Comparison of ENCODE assay signal across 18 mouse cellular contexts in the genomic region with DNA sequence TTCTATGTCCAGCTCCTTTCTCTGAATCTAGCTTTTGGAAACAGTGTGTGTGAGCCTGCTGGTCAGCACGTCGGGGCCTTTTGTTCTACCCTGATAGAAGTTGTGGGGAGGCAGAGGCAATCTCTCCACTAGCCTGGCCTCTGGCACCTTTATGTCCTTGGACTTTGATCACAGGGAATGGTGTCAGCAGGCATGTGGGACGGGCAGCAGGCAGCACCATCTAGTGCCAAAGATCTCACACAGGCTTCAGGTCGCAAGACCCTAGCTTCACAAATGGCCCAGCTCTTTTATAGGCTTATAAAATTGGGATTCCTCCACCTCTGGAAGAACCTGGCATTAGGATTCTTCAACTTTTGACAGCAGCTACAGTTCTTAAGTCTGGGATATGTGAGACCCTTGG. TPM values are rescaled to one million over a fixed set of nuclear protein-coding genes. Genes with fewer than 3 reads are reported as not detected.
DNase-seq lines count a peak whose midpoint lies in the region; ATAC-seq and TF ChIP-seq lines count a peak whose summit lies in the region.
"Had no signal": no experiment of that assay in that cellular context is flagged by ENCODE, and none has a peak within 500 bp of the region (broad histone marks: within the 10 kb centered on the region; RNA-seq: fewer than 3 reads in every experiment).

No protein-coding gene starts in this region.

- H3K36me3 ChIP-seq in kidney, embryonic 15.5 days, result no peaks in the 10 kb centered on the region
- H3K36me3 ChIP-seq in heart, postnatal 0 days (replicated peaks; ENCODE audit: control insufficient read depth, insufficient read depth, low read length), result no peaks in the 10 kb centered on the region
- H3K36me3 ChIP-seq: forebrain, embryonic 10.5 days; hindbrain, embryonic 15.5 days; limb, embryonic 12.5 days; liver, embryonic 15.5 days had no signal

- no peaks in the 10 kb centered on the region for H3K9me3 ChIP-seq in kidney, embryonic 15.5 days (replicated peaks)
- no peaks in the 10 kb centered on the region for H3K9me3 ChIP-seq in heart, postnatal 0 days (replicated peaks; ENCODE audit: control insufficient read depth, low read length)
- H3K9me3 ChIP-seq: forebrain, embryonic 10.5 days; hindbrain, embryonic 15.5 days; liver, embryonic 15.5 days had no signal

- no peaks in the 10 kb centered on the region for H3K4me1 ChIP-seq in kidney, embryonic 15.5 days
- H3K4me1 ChIP-seq in heart, postnatal 0 days (ENCODE audit: control insufficient read depth, insufficient read depth), result no peaks in the 10 kb centered on the region
- H3K4me1 ChIP-seq: hindbrain, embryonic 15.5 days; limb, embryonic 12.5 days had no signal

- no peak for TF ChIP-seq EP300 in heart, postnatal 0 days (IDR thresholded peaks at IDR 0.05; ENCODE audit: low read depth)

- no peaks in the 10 kb centered on the region for H3K27me3 ChIP-seq in kidney, embryonic 15.5 days
- H3K27me3 ChIP-seq in heart, postnatal 0 days (ENCODE audit: control insufficient read depth, insufficient read depth, low read length), result no peaks in the 10 kb centered on the region
- H3K27me3 ChIP-seq: hindbrain, embryonic 15.5 days; limb, embryonic 12.5 days; liver, embryonic 15.5 days had no signal

- H3K4me2 ChIP-seq in kidney, embryonic 15.5 days, result no peak overlapping the region
- no peak overlapping the region for H3K4me2 ChIP-seq in heart, postnatal 0 days (ENCODE audit: low read depth, low read length)
- H3K4me2 ChIP-seq: hindbrain, embryonic 15.5 days; limb, embryonic 12.5 days; liver, embryonic 15.5 days; midbrain, embryonic 11.5 days had no signal

- ATAC-seq in kidney, embryonic 15.5 days (replicated peaks; ENCODE audit: low FRiP score), result no peak
- peak; percentile 64; the same call in 1 of the 2 replicates for ATAC-seq in heart, postnatal 0 days (ENCODE audit: insufficient read depth, low read depth)
- ATAC-seq: forebrain, postnatal 0 days; lung, postnatal 0 days had no signal

- DNase-seq in heart, adult 18-20 months, result peak; percentile 14 to 38
- no peak for DNase-seq in heart, postnatal 25 days (ENCODE audit: low spot score)
- peak; percentile 28 for DNase-seq in kidney, adult 9 months
- peak; percentile 46 for DNase-seq in heart, postnatal 0 days (ENCODE audit: low spot score)
- DNase-seq in kidney, postnatal 36 days, result peak; percentile 16 to 24
- no peak for DNase-seq in layer of hippocampus, adult 2 months (ENCODE audit: low spot score in 2 of 2)
- no peak for DNase-seq in thymus, postnatal 0 days (ENCODE audit: low spot score)
- DNase-seq: B cell, adult 2 months; forebrain, postnatal 0 days; gastrocnemius, adult 2 months; thymus, postnatal 14 days had no signal

- no peak overlapping the region for H3K27ac ChIP-seq in kidney, embryonic 15.5 days
- H3K27ac ChIP-seq in heart, postnatal 0 days (ENCODE audit: low read depth), result no peak overlapping the region
- no peak overlapping the region for H3K27ac ChIP-seq in layer of hippocampus, adult 2 months
- H3K27ac ChIP-seq: forebrain, embryonic 10.5 days; gastrocnemius, adult 2 months; hindbrain, embryonic 15.5 days; limb, embryonic 12.5 days; liver, embryonic 15.5 days had no signal

- H3K4me3 ChIP-seq in kidney, embryonic 15.5 days (replicated peaks), result no peak overlapping the region
- H3K4me3 ChIP-seq in heart, postnatal 0 days (ENCODE audit: low read depth, low read length), result no peak overlapping the region
- H3K4me3 ChIP-seq in layer of hippocampus, adult 2 months, result no peak overlapping the region
- H3K4me3 ChIP-seq: forebrain, embryonic 10.5 days; gastrocnemius, adult 2 months; hindbrain, embryonic 15.5 days; limb, embryonic 12.5 days; liver, embryonic 15.5 days had no signal

- no peak overlapping the region for H3K9ac ChIP-seq in kidney, embryonic 15.5 days
- H3K9ac ChIP-seq in heart, postnatal 0 days (replicated peaks; ENCODE audit: low read depth, low read length), result no peak overlapping the region
- H3K9ac ChIP-seq: forebrain, postnatal 0 days; hindbrain, embryonic 15.5 days; limb, embryonic 12.5 days; liver, embryonic 15.5 days had no signal

- 31% methylated on average over 4 of the region's 4 CpGs for WGBS in kidney, embryonic 15.5 days
- 69% methylated on average over 4 of the region's 4 CpGs for WGBS in heart, postnatal 0 days

- peak; percentile 51 for TF ChIP-seq CTCF in heart, postnatal 0 days (IDR thresholded peaks at IDR 0.05; ENCODE audit: low read depth)
- no peak for TF ChIP-seq CTCF in layer of hippocampus, adult 2 months (conservative IDR thresholded peaks at IDR 0.05)

- intact Hi-C loops in heart, postnatal 25 days (cut with DNase I), result loop anchor here (5.0 kb wide), 2 partner anchors 47 to 302 kb away; partner anchors contain the start of gene Pip5k1b

RNA-seq across cellular contexts. Expression of gene Pip5k1b, which starts 48.4 kb away (rescaled TPM):
- 10 to 100 TPM; 20.3 to 21.3 TPM for total RNA-seq in heart, adult 18-20 months (2021)
- 10 to 100 TPM; 26.9 to 28.3 TPM for total RNA-seq in heart, postnatal 25 days (2021)
- 2.6 and 2.9 TPM in 2 replicates for polyA plus RNA-seq in kidney, embryonic 15.5 days (2015; fragmentation: Nextera tagmentation; extraction: Ambion mirVana)
- total RNA-seq in heart, postnatal 0 days (2014; rRNA removed; ENCODE audit: low replicate concordance), result 19.2 and 26.6 TPM in 2 replicates
- polyA plus RNA-seq in heart, postnatal 0 days (2015; fragmentation: Nextera tagmentation; extraction: Ambion mirVana), result 12.2 and 14.0 TPM in 2 replicates
- total RNA-seq in layer of hippocampus, adult 2 months (2021), result 10 to 100 TPM; 68.4 to 72.1 TPM
- polyA plus RNA-seq in thymus, postnatal 0 days (2015; fragmentation: Nextera tagmentation; extraction: Ambion mirVana), result 5.1 and 6.1 TPM in 2 replicates

Comparison
In these comparisons a context has a peak if more than half of its experiments do, and no peak if none do; other contexts are left out.
1. DNase-seq: peak in heart, adult 18-20 months (2 of 2), kidney, adult 9 months (single experiment), heart, postnatal 0 days (single experiment) and kidney, postnatal 36 days (2 of 2); none in heart, postnatal 25 days (single experiment), layer of hippocampus, adult 2 months (0 of 2) and thymus, postnatal 0 days (single experiment).